Mouse (Mus musculus): Measurements from ENCODE around the gene Rabgap1l. TPM values are rescaled to one million over a fixed set of nuclear protein-coding genes. Genes with fewer than 3 reads are reported as not detected.

Gene Rabgap1l
- total and polyA plus RNA-seq, 3 experiments = 12.9 to 325 (median 302) TPM

DNA sequence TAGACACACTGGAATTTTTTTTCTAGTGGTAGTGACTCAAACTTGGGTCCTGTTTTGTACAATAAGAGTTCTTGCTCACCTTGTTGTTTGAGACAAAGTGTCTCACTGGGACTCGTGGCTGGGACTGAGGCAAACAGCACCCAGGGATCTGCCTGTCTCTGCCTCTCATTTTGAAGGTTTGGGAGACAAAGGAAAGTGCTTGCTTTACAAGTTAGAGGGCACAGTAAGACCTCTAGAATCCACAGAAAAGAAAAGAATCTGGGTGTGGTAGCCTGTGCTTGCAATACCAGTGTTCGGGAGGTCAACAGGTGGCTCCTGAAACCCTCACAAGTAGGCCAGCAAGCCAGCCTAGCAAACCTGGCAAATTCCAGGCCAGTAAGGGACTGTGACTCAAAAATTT lies 58.3 kb downstream of the Rabgap1l start:
- no peaks in the 10 kb centered on the region for H3K27me3 ChIP-seq (ENCODE audit: insufficient read depth, low read length)
- ATAC-seq (ENCODE audit: extremely low read depth, insufficient number of reproducible peaks, low FRiP score, poor library complexity, severe bottlenecking) (no peak), DNase-seq (ENCODE audit: low spot score) (no peak)
- H3K36me3 ChIP-seq (replicated peaks) = peaks cover 59% of the 10 kb centered on the region
- TF ChIP-seq CTCF (IDR thresholded peaks at IDR 0.05; ENCODE audit: low read depth, low read length) = no peak
- no peak for TF ChIP-seq TAL1 (conservative IDR thresholded peaks at IDR 0.05; ENCODE audit: low read depth, low read length)
- no peak for TF ChIP-seq GATA2 (IDR thresholded peaks at IDR 0.05; ENCODE audit: borderline replicate concordance, low read depth, low read length)
- no peak for TF ChIP-seq GATA1 (IDR thresholded peaks at IDR 0.05; ENCODE audit: borderline replicate concordance, low read length)
- TF ChIP-seq POLR2AphosphoS5 (IDR thresholded peaks at IDR 0.05; ENCODE audit: insufficient replicate concordance, low read depth, low read length) = no peak
- H3K4me1 ChIP-seq (ENCODE audit: insufficient read depth, low read depth, low read length) = peaks cover 3% of the 10 kb centered on the region; the same call in 1 of the 2 replicates
- no peaks in the 10 kb centered on the region for H3K9me3 ChIP-seq (replicated peaks)
- H3K4me3 ChIP-seq (ENCODE audit: low read depth, low read length) = no peak overlapping the region

DNA sequence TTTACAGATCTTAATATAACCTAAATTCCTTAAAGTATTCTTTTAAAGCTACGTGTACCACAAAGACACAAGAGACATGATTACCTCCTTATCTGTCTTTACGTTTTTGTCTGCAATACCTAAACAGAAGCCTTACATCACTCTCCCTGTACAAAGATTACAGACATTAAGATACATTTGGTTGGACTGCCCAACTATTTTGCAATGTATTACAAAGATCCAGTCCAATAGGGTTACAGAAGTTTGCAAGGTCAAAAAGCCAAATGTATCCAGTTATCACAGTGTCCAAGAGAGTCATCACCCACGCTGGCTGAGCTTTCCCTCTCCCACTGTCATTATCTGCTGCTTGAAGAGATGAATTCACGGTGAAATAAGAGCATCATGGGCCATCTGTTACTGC lies 63.1 kb downstream of the Rabgap1l start:
- TF ChIP-seq GATA1 (IDR thresholded peaks at IDR 0.05; ENCODE audit: borderline replicate concordance, low read length) = no peak
- no peak for TF ChIP-seq POLR2AphosphoS5 (IDR thresholded peaks at IDR 0.05; ENCODE audit: insufficient replicate concordance, low read depth, low read length)
- no peak for TF ChIP-seq GATA2 (IDR thresholded peaks at IDR 0.05; ENCODE audit: borderline replicate concordance, low read depth, low read length)
- no peak for TF ChIP-seq CTCF (IDR thresholded peaks at IDR 0.05; ENCODE audit: low read depth, low read length)
- TF ChIP-seq TAL1 (conservative IDR thresholded peaks at IDR 0.05; ENCODE audit: low read depth, low read length) = no peak
- ATAC-seq (ENCODE audit: extremely low read depth, insufficient number of reproducible peaks, low FRiP score, poor library complexity, severe bottlenecking) (no peak), DNase-seq (ENCODE audit: low spot score) (no peak)
- H3K4me1 ChIP-seq (ENCODE audit: insufficient read depth, low read depth, low read length) = no peaks in the 10 kb centered on the region
- H3K4me3 ChIP-seq (ENCODE audit: low read depth, low read length) = no peak overlapping the region
- no peaks in the 10 kb centered on the region for H3K27me3 ChIP-seq (ENCODE audit: insufficient read depth, low read length)
- H3K9me3 ChIP-seq (replicated peaks) = no peaks in the 10 kb centered on the region
- H3K36me3 ChIP-seq (replicated peaks) = peaks cover 61% of the 10 kb centered on the region

- Histone ChIP-seq H3K4me1 (ENCODE audit: insufficient read depth, low read depth, low read length) (peaks cover 4% of the 10 kb centered on the region; the same call in 1 of the 2 replicates), H3K36me3 (replicated peaks) (peaks cover 49% of the 10 kb centered on the region), H3K27me3 (ENCODE audit: insufficient read depth, low read length) (no peaks in the 10 kb centered on the region), H3K4me3 (ENCODE audit: low read depth, low read length) (no peak overlapping the region), H3K9me3 (replicated peaks) (no peaks in the 10 kb centered on the region)
- TF ChIP-seq CTCF (IDR thresholded peaks at IDR 0.05; ENCODE audit: low read depth, low read length) (no peak), POLR2AphosphoS5 (IDR thresholded peaks at IDR 0.05; ENCODE audit: insufficient replicate concordance, low read depth, low read length) (no peak), GATA2 (IDR thresholded peaks at IDR 0.05; ENCODE audit: borderline replicate concordance, low read depth, low read length) (no peak), TAL1 (conservative IDR thresholded peaks at IDR 0.05; ENCODE audit: low read depth, low read length) (no peak), GATA1 (IDR thresholded peaks at IDR 0.05; ENCODE audit: borderline replicate concordance, low read length) (no peak)
- no peak for ATAC-seq (ENCODE audit: extremely low read depth, insufficient number of reproducible peaks, low FRiP score, poor library complexity, severe bottlenecking)
- DNase-seq (ENCODE audit: low spot score) = no peak
Measured at GRCm38 (mm10) chr1:160717742-160718141, 75.3 kb downstream of the Rabgap1l start.

GRCm38 (mm10) chr1:160714685-160715084 lies 78.3 kb downstream of the Rabgap1l start:
- H3K27me3 ChIP-seq (ENCODE audit: insufficient read depth, low read length) = no peaks in the 10 kb centered on the region
- H3K36me3 ChIP-seq (replicated peaks) = peaks cover 37% of the 10 kb centered on the region
- peaks cover 4% of the 10 kb centered on the region; the same call in 1 of the 2 replicates for H3K4me1 ChIP-seq (ENCODE audit: insufficient read depth, low read depth, low read length)
- H3K9me3 ChIP-seq (replicated peaks) = no peaks in the 10 kb centered on the region
- TF ChIP-seq GATA2 (IDR thresholded peaks at IDR 0.05; ENCODE audit: borderline replicate concordance, low read depth, low read length) (no peak), GATA1 (IDR thresholded peaks at IDR 0.05; ENCODE audit: borderline replicate concordance, low read length) (no peak), POLR2AphosphoS5 (IDR thresholded peaks at IDR 0.05; ENCODE audit: insufficient replicate concordance, low read depth, low read length) (no peak), TAL1 (conservative IDR thresholded peaks at IDR 0.05; ENCODE audit: low read depth, low read length) (no peak), CTCF (IDR thresholded peaks at IDR 0.05; ENCODE audit: low read depth, low read length) (no peak)
- H3K4me3 ChIP-seq (ENCODE audit: low read depth, low read length) = no peak overlapping the region
- ATAC-seq (ENCODE audit: extremely low read depth, insufficient number of reproducible peaks, low FRiP score, poor library complexity, severe bottlenecking) = no peak
- DNase-seq (ENCODE audit: low spot score) = no peak

GRCm38 (mm10) chr1:160713887-160714286 lies 79.1 kb downstream of the Rabgap1l start:
- no peak for TF ChIP-seq GATA2 (IDR thresholded peaks at IDR 0.05; ENCODE audit: borderline replicate concordance, low read depth, low read length)
- TF ChIP-seq POLR2AphosphoS5 (IDR thresholded peaks at IDR 0.05; ENCODE audit: insufficient replicate concordance, low read depth, low read length) = no peak
- no peak for TF ChIP-seq TAL1 (conservative IDR thresholded peaks at IDR 0.05; ENCODE audit: low read depth, low read length)
- no peak for TF ChIP-seq GATA1 (IDR thresholded peaks at IDR 0.05; ENCODE audit: borderline replicate concordance, low read length)
- no peak for TF ChIP-seq CTCF (IDR thresholded peaks at IDR 0.05; ENCODE audit: low read depth, low read length)
- no peak for DNase-seq (ENCODE audit: low spot score)
- no peak for ATAC-seq (ENCODE audit: extremely low read depth, insufficient number of reproducible peaks, low FRiP score, poor library complexity, severe bottlenecking)
- H3K27me3 ChIP-seq (ENCODE audit: insufficient read depth, low read length) = no peaks in the 10 kb centered on the region
- peaks cover 4% of the 10 kb centered on the region; the same call in 1 of the 2 replicates for H3K4me1 ChIP-seq (ENCODE audit: insufficient read depth, low read depth, low read length)
- no peak overlapping the region for H3K4me3 ChIP-seq (ENCODE audit: low read depth, low read length)
- peaks cover 35% of the 10 kb centered on the region for H3K36me3 ChIP-seq (replicated peaks)
- no peaks in the 10 kb centered on the region for H3K9me3 ChIP-seq (replicated peaks)

DNA sequence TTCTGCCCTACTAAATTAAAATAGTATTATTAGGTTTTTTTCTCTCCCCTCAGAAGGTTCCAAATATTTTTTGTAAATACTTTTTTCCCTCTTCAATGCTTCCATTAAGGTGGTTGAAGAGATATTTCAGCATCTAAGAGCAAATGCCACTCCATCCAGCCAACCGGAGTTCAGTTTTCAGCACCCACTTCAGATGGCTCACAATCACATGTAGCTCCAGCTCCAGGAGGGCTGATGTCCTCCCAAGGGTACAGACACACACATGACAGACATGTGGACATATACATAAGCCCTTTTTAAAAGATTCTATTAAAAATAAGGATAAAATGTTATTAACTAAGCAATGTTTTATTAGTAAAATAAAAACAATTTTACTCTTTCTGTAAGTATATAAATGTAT lies 79.6 kb downstream of the Rabgap1l start:
- H3K36me3 ChIP-seq (replicated peaks) = peaks cover 36% of the 10 kb centered on the region
- TF ChIP-seq POLR2AphosphoS5 (IDR thresholded peaks at IDR 0.05; ENCODE audit: insufficient replicate concordance, low read depth, low read length) (no peak), GATA1 (IDR thresholded peaks at IDR 0.05; ENCODE audit: borderline replicate concordance, low read length) (no peak), GATA2 (IDR thresholded peaks at IDR 0.05; ENCODE audit: borderline replicate concordance, low read depth, low read length) (no peak), TAL1 (conservative IDR thresholded peaks at IDR 0.05; ENCODE audit: low read depth, low read length) (no peak), CTCF (IDR thresholded peaks at IDR 0.05; ENCODE audit: low read depth, low read length) (no peak)
- no peak for ATAC-seq (ENCODE audit: extremely low read depth, insufficient number of reproducible peaks, low FRiP score, poor library complexity, severe bottlenecking)
- no peaks in the 10 kb centered on the region for H3K9me3 ChIP-seq (replicated peaks)
- no peak for DNase-seq (ENCODE audit: low spot score)
- H3K27me3 ChIP-seq (ENCODE audit: insufficient read depth, low read length) = no peaks in the 10 kb centered on the region
- H3K4me1 ChIP-seq (ENCODE audit: insufficient read depth, low read depth, low read length) = peaks cover 4% of the 10 kb centered on the region; the same call in 1 of the 2 replicates
- no peak overlapping the region for H3K4me3 ChIP-seq (ENCODE audit: low read depth, low read length)

Data from G1E (cell line).